Comparison of ENCODE assay signal across 12 mouse cellular contexts in the genomic region with DNA sequence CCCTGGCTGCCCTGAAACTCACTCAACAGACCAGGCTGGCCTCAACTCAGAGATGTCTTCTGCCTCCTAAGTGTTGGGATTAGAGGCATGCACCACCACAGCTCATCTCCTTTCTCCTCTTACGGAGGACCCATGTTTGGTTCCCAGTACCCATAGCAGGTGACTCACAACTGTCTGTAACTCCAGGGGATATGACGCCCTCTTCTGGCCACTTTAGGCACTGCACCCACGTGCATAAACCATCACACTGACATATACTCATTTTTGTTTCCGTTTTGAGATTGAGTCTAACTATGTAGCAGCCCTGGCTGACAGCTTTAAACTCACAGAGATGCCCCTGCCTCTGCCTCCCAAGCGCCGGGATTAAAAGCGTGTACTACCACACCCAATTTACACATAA. TPM values are rescaled to one million over a fixed set of nuclear protein-coding genes. Genes with fewer than 3 reads are reported as not detected.
DNase-seq lines count a peak whose midpoint lies in the region; ATAC-seq and TF ChIP-seq lines count a peak whose summit lies in the region.
"Had no signal": no experiment of that assay in that cellular context is flagged by ENCODE, and none has a peak within 500 bp of the region (broad histone marks: within the 10 kb centered on the region; RNA-seq: fewer than 3 reads in every experiment).

No protein-coding gene starts in this region.

- no peaks in the 10 kb centered on the region for H3K4me1 ChIP-seq in kidney, postnatal 0 days (replicated peaks; ENCODE audit: insufficient read depth, low read length)
- H3K4me1 ChIP-seq in bone marrow, adult 2 months (ENCODE audit: control insufficient read depth, insufficient read depth, low read length) = no peaks in the 10 kb centered on the region
- H3K4me1 ChIP-seq: heart, embryonic 13.5 days; limb, embryonic 10.5 days had no signal

- H3K9ac ChIP-seq in kidney, postnatal 0 days (ENCODE audit: low read depth, low read length) = no peak overlapping the region
- H3K9ac ChIP-seq: heart, embryonic 13.5 days had no signal

- DNase-seq in kidney, postnatal 0 days (ENCODE audit: low spot score) = no peak
- no peak for DNase-seq in kidney, adult 18-20 months
- DNase-seq in 3T3-L1 (ENCODE audit: low read depth, low spot score) = peak; percentile 10
- DNase-seq in B cell, adult 2 months = peak; percentile 42 to 50
- DNase-seq in MN1 (ENCODE audit: low spot score) = no peak
- DNase-seq in layer of hippocampus, adult 11-12 months (ENCODE audit: low spot score) = no peak
- DNase-seq: lung, postnatal 36 days; thymus, postnatal 14 days had no signal

- no peak for TF ChIP-seq POLR2A in bone marrow, adult 2 months (IDR thresholded peaks at IDR 0.05; ENCODE audit: borderline replicate concordance, control insufficient read depth, low read depth, low read length)

- no peak overlapping the region for H3K27ac ChIP-seq in kidney, postnatal 0 days
- H3K27ac ChIP-seq in bone marrow, adult 2 months (ENCODE audit: control insufficient read depth, insufficient read depth, low read depth, low read length, poor library complexity) = no peak overlapping the region
- H3K27ac ChIP-seq: heart, embryonic 13.5 days; limb, embryonic 10.5 days had no signal

- no peaks in the 10 kb centered on the region for H3K27me3 ChIP-seq in kidney, postnatal 0 days (ENCODE audit: insufficient read depth, low read length)
- H3K27me3 ChIP-seq: heart, embryonic 13.5 days had no signal

- no peak overlapping the region for H3K4me2 ChIP-seq in kidney, postnatal 0 days (ENCODE audit: low read length)
- H3K4me2 ChIP-seq: heart, embryonic 13.5 days had no signal

- 94% methylated on average over 7 of the region's 7 CpGs for WGBS in kidney, postnatal 0 days
- 94% methylated on average over 7 of the region's 7 CpGs for WGBS in bone marrow, adult 2 months

- no peaks in the 10 kb centered on the region for H3K9me3 ChIP-seq in kidney, postnatal 0 days (replicated peaks; ENCODE audit: low read length)
- H3K9me3 ChIP-seq: limb, embryonic 10.5 days had no signal

- ATAC-seq in kidney, postnatal 0 days (replicated peaks; ENCODE audit: low FRiP score, low read depth) = no peak
- ATAC-seq: activated CD4-positive, CD25-positive, alpha-beta regulatory T cell, adult 4 months had no signal

- H3K36me3 ChIP-seq in kidney, postnatal 0 days (ENCODE audit: insufficient read depth, low read length) = peaks cover 49% of the 10 kb centered on the region

- peak; percentile 54 for TF ChIP-seq CTCF in kidney, postnatal 0 days (IDR thresholded peaks at IDR 0.05; ENCODE audit: low read depth)
- TF ChIP-seq CTCF in bone marrow, adult 2 months (IDR thresholded peaks at IDR 0.05; ENCODE audit: control insufficient read depth, insufficient read depth, low read length) = peak; percentile 45

- no peak overlapping the region for H3K4me3 ChIP-seq in kidney, postnatal 0 days (replicated peaks; ENCODE audit: low read depth, low read length)
- no peak overlapping the region for H3K4me3 ChIP-seq in bone marrow, adult 2 months (replicated peaks; ENCODE audit: control insufficient read depth, low read depth, low read length)
- H3K4me3 ChIP-seq: heart, embryonic 13.5 days; limb, embryonic 10.5 days had no signal

RNA-seq across cellular contexts. Expression of a gene that starts 46.9 kb away (rescaled TPM):
- polyA plus RNA-seq in kidney, postnatal 0 days (2015; fragmentation: Nextera tagmentation; extraction: Ambion mirVana) = 4.3 and 4.6 TPM in 2 replicates
- polyA plus RNA-seq in bone marrow, adult 2 months (2011; ENCODE audit: insufficient read depth, insufficient read length, low replicate concordance, missing spikeins) = 5.4 and 18.3 TPM in 2 replicates

RNA-seq across cellular contexts. Expression of a gene that starts 53.6 kb away (rescaled TPM):
- 64.2 and 71.6 TPM in 2 replicates for polyA plus RNA-seq in kidney, postnatal 0 days (2015; fragmentation: Nextera tagmentation; extraction: Ambion mirVana)
- polyA plus RNA-seq in bone marrow, adult 2 months (2011; ENCODE audit: insufficient read depth, insufficient read length, low replicate concordance, missing spikeins) = 22.0 and 39.0 TPM in 2 replicates

RNA-seq across cellular contexts. Expression of a gene that starts 59.9 kb away (rescaled TPM):
- 5.7 and 7.8 TPM in 2 replicates for polyA plus RNA-seq in kidney, postnatal 0 days (2015; fragmentation: Nextera tagmentation; extraction: Ambion mirVana)
- 2.6 and 6.6 TPM in 2 replicates for polyA plus RNA-seq in bone marrow, adult 2 months (2011; ENCODE audit: insufficient read depth, insufficient read length, low replicate concordance, missing spikeins)

Comparison
In these comparisons a context has a peak if more than half of its experiments do, and no peak if none do; other contexts are left out.
1. DNase-seq: peak in 3T3-L1 (single experiment) and B cell, adult 2 months (2 of 2); none in kidney, postnatal 0 days (single experiment), kidney, adult 18-20 months (single experiment), MN1 (single experiment) and layer of hippocampus, adult 11-12 months (single experiment).